Mouse (Mus musculus) A20 (cell line): ENCODE data around the gene Cdkal1.
A peak's percentile ranks its signal among the peaks of the same experiment; 100 is the strongest.

Source experiments
- DNase-seq: peaks from one replicate; pipeline ENCODE4 v3.0.0-alpha.2; 2011; ENCODE audit warnings: low read depth, low spot score

Cdkal1 gene

GRCm38 (mm10) chr13:29855281-29856031 lies at the start of gene Cdkal1:
Gene Cdkal1, minus strand, starts transcription at chr13:29855674.
- peak; percentile 89 for DNase-seq

DNA sequence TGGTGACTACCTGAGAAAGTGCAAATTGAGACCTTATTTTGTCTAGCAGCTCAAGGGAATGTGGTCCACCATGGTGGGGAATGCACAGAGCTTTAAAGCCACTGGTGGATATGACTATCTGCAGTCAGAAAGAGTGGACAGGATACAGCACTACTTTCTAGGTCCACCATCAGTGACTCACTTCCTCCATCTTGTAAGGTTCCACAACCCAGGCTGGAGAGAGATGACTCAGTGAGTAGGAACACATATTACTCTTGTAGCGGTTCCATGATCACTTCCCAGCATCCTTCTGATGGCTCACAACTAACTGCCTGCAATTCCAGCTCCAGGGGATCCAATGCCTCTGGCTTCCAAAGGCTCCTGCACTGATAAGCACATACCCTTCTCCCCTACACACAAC lies 47.9 kb upstream of the Cdkal1 start:
- no peak for DNase-seq

GRCm38 (mm10) chr13:29902676-29903075 lies 47.2 kb upstream of the Cdkal1 start:
- no peak for DNase-seq

DNA sequence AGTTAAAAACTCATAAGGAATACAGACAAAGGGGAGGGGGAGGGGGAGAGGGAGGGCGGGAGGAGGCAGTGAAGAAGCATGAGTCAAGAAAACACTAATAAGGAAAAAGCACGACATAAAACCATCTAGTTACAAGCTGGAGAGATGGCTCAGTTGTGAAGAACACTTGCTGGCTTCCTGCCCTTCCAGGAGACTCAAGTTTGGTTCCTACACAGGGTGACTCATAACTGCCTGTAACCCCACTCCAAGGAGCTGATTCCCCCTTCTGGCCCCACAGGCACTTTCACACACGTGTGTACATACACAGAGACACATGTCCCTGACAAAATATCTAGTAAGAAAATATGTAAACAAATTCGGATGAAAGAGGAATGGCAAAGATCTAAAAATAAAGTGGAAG lies 46.2 kb upstream of the Cdkal1 start:
- no peak for DNase-seq

DNA sequence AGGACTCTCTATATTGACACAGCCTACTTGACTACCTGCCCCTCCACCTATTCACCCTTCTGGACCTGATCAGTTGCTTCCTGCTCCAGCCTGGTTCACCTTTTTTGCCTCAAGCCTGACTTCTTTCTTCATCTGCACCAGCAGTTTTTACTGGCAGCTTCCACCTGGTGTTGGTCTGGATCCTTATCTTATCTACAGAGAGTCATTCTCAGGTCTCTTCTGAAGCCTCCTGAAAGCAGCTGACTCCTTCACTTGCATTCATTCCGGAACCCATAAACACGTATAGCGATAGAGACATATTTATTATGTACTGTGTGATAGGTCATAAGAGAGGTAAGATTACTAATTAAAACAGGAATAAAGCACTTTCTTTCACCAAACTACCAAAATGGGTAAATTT lies 11.3 kb upstream of the Cdkal1 start:
- no peak for DNase-seq

DNA sequence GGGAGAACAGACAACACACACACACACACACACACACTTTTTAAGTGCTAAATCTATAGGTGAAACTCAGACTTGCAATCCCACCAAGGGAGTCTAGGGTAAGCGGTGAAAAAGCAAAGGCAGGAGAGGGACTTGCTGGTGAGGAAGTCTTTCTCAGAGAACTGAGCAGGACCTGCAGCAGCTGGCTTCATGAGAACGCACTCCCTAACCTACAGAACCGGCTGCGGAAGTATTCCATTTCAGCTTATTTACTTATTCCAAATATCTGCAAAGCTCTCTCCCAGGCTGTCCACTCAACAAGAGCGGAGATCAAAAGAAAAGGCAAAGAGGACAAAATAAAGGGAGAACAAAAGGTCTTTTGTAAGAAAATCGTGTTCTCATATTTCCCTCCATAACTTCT lies 8.9 kb upstream of the Cdkal1 start:
- no peak for DNase-seq

GRCm38 (mm10) chr13:29860087-29860486 lies 4.6 kb upstream of the Cdkal1 start:
- no peak for DNase-seq

DNA sequence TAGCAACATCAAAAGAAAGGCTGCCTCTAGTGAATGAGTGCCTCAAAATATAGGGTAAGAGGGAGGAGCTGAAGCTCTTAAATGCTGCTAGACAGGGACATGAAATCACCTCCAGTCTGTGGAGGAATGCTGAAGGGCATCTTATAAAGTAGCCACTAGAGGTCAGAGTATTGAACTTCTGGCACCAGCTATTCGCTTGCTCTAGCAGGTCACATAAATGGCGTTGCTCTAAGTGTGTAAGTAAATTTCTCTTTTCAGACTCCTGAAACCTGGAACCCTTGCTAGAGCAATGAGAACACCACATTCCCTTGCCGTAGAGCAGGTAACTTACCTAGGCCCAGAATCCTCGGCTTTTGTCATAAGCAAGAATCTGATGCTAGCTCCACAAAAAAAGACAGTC lies 2.0 kb upstream of the Cdkal1 start:
- DNase-seq: peak; percentile 73

GRCm38 (mm10) chr13:29854876-29855275 lies 598 bp downstream of the Cdkal1 start:
- no peak for DNase-seq

GRCm38 (mm10) chr13:29838409-29839047 lies 16.9 kb downstream of the Cdkal1 start:
- DNase-seq: peak; percentile 66

DNA sequence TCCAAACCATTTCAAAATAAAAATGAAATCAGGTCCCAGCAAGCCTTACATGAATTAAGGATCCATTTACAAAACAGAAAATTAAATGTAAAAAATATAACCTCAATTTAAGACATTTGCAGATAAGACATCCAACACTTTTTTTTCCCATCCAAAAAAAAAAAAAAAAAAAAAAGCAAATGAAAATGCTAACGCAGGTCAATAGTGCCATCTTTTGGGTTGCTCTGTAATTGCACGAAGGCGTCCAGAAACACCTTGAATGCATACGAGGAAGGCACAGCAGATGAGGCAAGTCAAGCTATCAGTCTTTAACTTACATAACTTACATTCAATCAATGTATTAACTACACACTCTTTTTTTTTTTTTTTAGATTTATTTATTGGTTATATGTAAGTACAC lies 20.3 kb downstream of the Cdkal1 start:
- DNase-seq: peak; percentile 51

- DNase-seq: no peak
Observed at GRCm38 (mm10) chr13:29833751-29834150, 21.7 kb downstream of the Cdkal1 start.

GRCm38 (mm10) chr13:29831126-29831525 lies 24.3 kb downstream of the Cdkal1 start:
- DNase-seq: no peak

- no peak for DNase-seq
Observed at GRCm38 (mm10) chr13:29828032-29828431, 27.4 kb downstream of the Cdkal1 start.

GRCm38 (mm10) chr13:29826469-29826868 lies 29.0 kb downstream of the Cdkal1 start:
- no peak for DNase-seq

DNA sequence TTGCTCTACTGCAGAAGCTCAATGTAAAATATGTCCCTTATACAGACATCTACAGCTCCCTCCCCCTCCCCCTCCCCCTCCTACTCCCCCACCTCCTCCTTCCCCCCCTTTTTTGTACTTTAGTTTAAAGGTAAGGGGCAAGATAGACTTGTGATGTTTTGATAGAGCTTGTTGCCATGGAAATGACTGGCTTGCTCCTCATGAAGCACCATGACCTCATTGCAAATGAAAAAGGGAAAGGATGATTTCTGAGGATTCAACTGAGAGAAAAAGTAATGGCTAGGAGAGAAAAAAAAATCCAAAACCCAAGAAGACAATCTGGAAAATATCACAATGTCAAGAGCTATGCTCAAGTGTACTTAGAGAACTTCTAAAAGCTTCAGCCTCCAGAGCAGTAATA lies 29.4 kb downstream of the Cdkal1 start:
- no peak for DNase-seq

- DNase-seq: no peak
Observed at GRCm38 (mm10) chr13:29824797-29825196, 30.7 kb downstream of the Cdkal1 start.

GRCm38 (mm10) chr13:29824326-29824725 lies 31.1 kb downstream of the Cdkal1 start:
- DNase-seq: no peak

- no peak for DNase-seq
Observed at GRCm38 (mm10) chr13:29823906-29824305, 31.6 kb downstream of the Cdkal1 start.

DNA sequence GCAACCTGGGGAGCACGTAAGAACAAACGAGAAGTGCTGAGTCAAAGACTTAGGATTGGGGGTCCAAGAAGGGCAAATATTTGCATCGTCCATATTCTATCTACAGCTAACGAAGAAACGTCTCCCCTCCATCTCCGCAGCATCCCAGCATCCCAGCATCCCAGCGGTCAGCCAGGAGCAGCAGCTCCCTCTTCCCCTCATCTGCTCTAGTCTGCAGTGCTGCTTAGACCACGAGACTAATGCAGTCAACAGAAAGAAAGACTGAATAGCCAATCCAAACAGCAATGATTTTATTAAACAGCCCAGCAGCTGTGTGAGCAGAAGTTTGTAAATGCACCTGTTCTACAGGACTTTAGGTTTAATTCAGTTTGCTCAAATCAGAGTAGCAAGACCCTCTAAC lies 32.0 kb downstream of the Cdkal1 start:
- no peak for DNase-seq

GRCm38 (mm10) chr13:29819910-29820583 lies 35.4 kb downstream of the Cdkal1 start:
- DNase-seq: no peak

DNA sequence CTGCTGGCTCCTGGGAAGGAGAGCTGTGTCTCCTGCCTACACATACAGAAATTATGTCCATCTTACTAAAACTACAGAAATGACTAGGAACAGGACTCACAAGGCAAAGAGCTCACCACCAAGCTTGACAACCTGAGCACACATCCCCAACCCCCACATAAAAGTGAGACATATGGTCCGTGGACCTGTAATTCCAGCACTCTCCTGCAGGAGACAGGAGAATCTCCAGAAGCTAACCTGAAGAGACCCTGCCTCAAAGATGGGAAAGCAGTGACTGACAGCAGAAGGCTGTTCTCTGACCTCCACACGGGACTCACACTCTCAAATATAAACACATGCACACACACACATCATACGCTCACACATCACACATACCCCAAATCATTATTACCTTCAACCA lies 36.3 kb downstream of the Cdkal1 start:
- no peak for DNase-seq

GRCm38 (mm10) chr13:29818314-29818713 lies 37.2 kb downstream of the Cdkal1 start:
- no peak for DNase-seq
